Mouse (Mus musculus) cortical plate, adult 2 months (tissue): Measurements from ENCODE around the gene Hormad2.

Experiments used
- CTCF ChIP-seq: fragments of 200-500 bp; IDR thresholded peaks from 2 replicates; pipeline ENCODE4 v1.5.1; 2011; ENCODE audit warnings: mild to moderate bottlenecking, control low read depth, low read length; ENCODE audit not compliant: insufficient read depth; ENCODE audit errors: extremely low read depth
- POLR2A ChIP-seq: fragments of 200-500 bp; IDR thresholded peaks from 2 replicates; pipeline ENCODE4 v1.6.1; 2011; ENCODE audit warnings: mild to moderate bottlenecking, low read length, control low read depth; ENCODE audit not compliant: insufficient read depth; ENCODE audit errors: extremely low read depth

DNA sequence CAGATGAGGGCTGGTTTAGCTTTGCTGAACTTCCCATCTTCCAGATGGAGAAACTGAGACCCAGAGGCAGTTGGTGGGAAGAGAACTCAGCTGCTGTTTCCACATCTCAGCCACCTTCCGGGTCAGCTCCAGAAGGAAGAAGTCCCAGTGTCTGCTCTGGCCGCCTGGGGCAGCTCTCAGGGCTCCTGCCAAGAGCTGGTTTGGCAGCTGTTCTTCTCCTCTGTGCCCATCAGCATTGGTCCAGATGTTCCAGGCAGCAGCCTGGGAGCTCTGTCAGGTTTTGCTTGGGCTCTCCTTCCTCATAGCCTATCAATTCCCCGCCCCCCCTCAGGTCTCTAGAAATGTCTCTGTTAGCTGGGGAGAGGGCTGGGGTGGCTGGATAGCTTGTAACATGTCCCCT is 140.2 kb downstream of the Hormad2 start:
- TF ChIP-seq CTCF (no peak), POLR2A (no peak)
